Mouse (Mus musculus): ENCODE measurements around the gene Atp6v0c. TPM values are rescaled to one million over a fixed set of nuclear protein-coding genes. Genes with fewer than 3 reads are reported as not detected.

Atp6v0c gene
- polyA plus RNA-seq, 1 experiment = 1,077 TPM

- 0 out of 2 replicates have a peak, but pooled peaks cover 3% of the 10 kb centered on the region for H3K4me1 ChIP-seq (ENCODE audit: control insufficient read depth, insufficient read depth, low read length)
- TF ChIP-seq CTCF (IDR thresholded peaks at IDR 0.05; ENCODE audit: insufficient read depth, low read length) = no peak
- no peak for TF ChIP-seq POLR2A (IDR thresholded peaks at IDR 0.05; ENCODE audit: borderline replicate concordance, extremely low read depth, low read depth, low read length)
- 13% methylated on average over 7 of the region's 7 CpGs for WGBS
- no peak for DNase-seq
- H3K4me3 ChIP-seq (replicated peaks; ENCODE audit: extremely low read depth, low read depth, low read length) = no peak overlapping the region
These were observed 18.1 kb downstream of the Atp6v0c start for GRCm38 (mm10) chr17:24151382-24151781.

- H3K4me1 ChIP-seq (ENCODE audit: control insufficient read depth, insufficient read depth, low read length) = 0 out of 2 replicates have a peak, but pooled peaks cover 3% of the 10 kb centered on the region
- 91% methylated on average over 2 of the region's 2 CpGs for WGBS
- TF ChIP-seq CTCF (IDR thresholded peaks at IDR 0.05; ENCODE audit: insufficient read depth, low read length) = no peak
- no peak for TF ChIP-seq POLR2A (IDR thresholded peaks at IDR 0.05; ENCODE audit: borderline replicate concordance, extremely low read depth, low read depth, low read length)
- DNase-seq = no peak
- H3K4me3 ChIP-seq (replicated peaks; ENCODE audit: extremely low read depth, low read depth, low read length) = no peak within 1 kb of the TSS
These were observed 18.7 kb downstream of the Atp6v0c start, which contains the start of gene Pdpk1 for GRCm38 (mm10) chr17:24150824-24151223. TSS of gene Pdpk1 (minus strand) at chr17:24150924.

- no peak for DNase-seq
- Histone ChIP-seq H3K4me3 (replicated peaks; ENCODE audit: extremely low read depth, low read depth, low read length) (no peak overlapping the region), H3K4me1 (ENCODE audit: control insufficient read depth, insufficient read depth, low read length) (0 out of 2 replicates have a peak, but pooled peaks cover 3% of the 10 kb centered on the region)
- WGBS = 87% methylated on average over 7 of the region's 7 CpGs
- TF ChIP-seq POLR2A (IDR thresholded peaks at IDR 0.05; ENCODE audit: borderline replicate concordance, extremely low read depth, low read depth, low read length) (no peak), CTCF (IDR thresholded peaks at IDR 0.05; ENCODE audit: insufficient read depth, low read length) (no peak)
These were observed 20.1 kb downstream of the Atp6v0c start for GRCm38 (mm10) chr17:24149421-24149820.

- DNase-seq = no peak
- WGBS = 43% methylated on average over 2 of the region's 2 CpGs
- Histone ChIP-seq H3K4me1 (ENCODE audit: control insufficient read depth, insufficient read depth, low read length) (peaks cover 9% of the 10 kb centered on the region), H3K4me3 (replicated peaks; ENCODE audit: extremely low read depth, low read depth, low read length) (no peak overlapping the region)
- TF ChIP-seq CTCF (IDR thresholded peaks at IDR 0.05; ENCODE audit: insufficient read depth, low read length) = no peak
- TF ChIP-seq POLR2A (IDR thresholded peaks at IDR 0.05; ENCODE audit: borderline replicate concordance, extremely low read depth, low read depth, low read length) = no peak
These were observed 26.6 kb downstream of the Atp6v0c start for GRCm38 (mm10) chr17:24142897-24143296.

- under 1% methylated on average over 57 of the region's 57 CpGs for WGBS
- DNase-seq = peak; percentile 95
- no peak for TF ChIP-seq CTCF (IDR thresholded peaks at IDR 0.05; ENCODE audit: insufficient read depth, low read length)
- TF ChIP-seq POLR2A (IDR thresholded peaks at IDR 0.05; ENCODE audit: borderline replicate concordance, extremely low read depth, low read depth, low read length) = peak; percentile 64; the same call in 1 of the 2 replicates
- Histone ChIP-seq H3K4me1 (ENCODE audit: control insufficient read depth, insufficient read depth, low read length) (peaks cover 10% of the 10 kb centered on the region), H3K4me3 (replicated peaks; ENCODE audit: extremely low read depth, low read depth, low read length) (peak overlapping the region; percentile 98)
These were observed 28.0 kb downstream of the Atp6v0c start for GRCm38 (mm10) chr17:24141425-24141920.

GRCm38 (mm10) chr17:24140845-24141424, 28.6 kb downstream of the Atp6v0c start:
- under 1% methylated on average over 28 of the region's 43 CpGs for WGBS
- Histone ChIP-seq H3K4me3 (replicated peaks; ENCODE audit: extremely low read depth, low read depth, low read length) (peak overlapping the region; percentile 90), H3K4me1 (ENCODE audit: control insufficient read depth, insufficient read depth, low read length) (peaks cover 10% of the 10 kb centered on the region)
- no peak for DNase-seq
- TF ChIP-seq CTCF (IDR thresholded peaks at IDR 0.05; ENCODE audit: insufficient read depth, low read length) (no peak), POLR2A (IDR thresholded peaks at IDR 0.05; ENCODE audit: borderline replicate concordance, extremely low read depth, low read depth, low read length) (no peak)

GRCm38 (mm10) chr17:24139968-24140367, 29.5 kb downstream of the Atp6v0c start:
- no peak overlapping the region for H3K4me3 ChIP-seq (replicated peaks; ENCODE audit: extremely low read depth, low read depth, low read length)
- WGBS = 66% methylated on average over 4 of the region's 4 CpGs

GRCm38 (mm10) chr17:24139256-24139655, 30.2 kb downstream of the Atp6v0c start:
- DNase-seq = no peak
- TF ChIP-seq CTCF (IDR thresholded peaks at IDR 0.05; ENCODE audit: insufficient read depth, low read length) (no peak), POLR2A (IDR thresholded peaks at IDR 0.05; ENCODE audit: borderline replicate concordance, extremely low read depth, low read depth, low read length) (no peak)
- no peak overlapping the region for H3K4me3 ChIP-seq (replicated peaks; ENCODE audit: extremely low read depth, low read depth, low read length)
- H3K4me1 ChIP-seq (ENCODE audit: control insufficient read depth, insufficient read depth, low read length) = peaks cover 11% of the 10 kb centered on the region
- WGBS = 61% methylated on average over 3 of the region's 3 CpGs

More at GRCm38 (mm10) chr17:24139968-24140367, 29.5 kb downstream of the Atp6v0c start:
- peaks cover 10% of the 10 kb centered on the region for H3K4me1 ChIP-seq (ENCODE audit: control insufficient read depth, insufficient read depth, low read length)
- TF ChIP-seq POLR2A (IDR thresholded peaks at IDR 0.05; ENCODE audit: borderline replicate concordance, extremely low read depth, low read depth, low read length) = no peak
- no peak for TF ChIP-seq CTCF (IDR thresholded peaks at IDR 0.05; ENCODE audit: insufficient read depth, low read length)
- DNase-seq = no peak

- DNase-seq = no peak
- Histone ChIP-seq H3K4me1 (ENCODE audit: control insufficient read depth, insufficient read depth, low read length) (peaks cover 18% of the 10 kb centered on the region), H3K4me3 (replicated peaks; ENCODE audit: extremely low read depth, low read depth, low read length) (no peak overlapping the region)
- 42% methylated on average over 2 of the region's 2 CpGs for WGBS
- TF ChIP-seq POLR2A (IDR thresholded peaks at IDR 0.05; ENCODE audit: borderline replicate concordance, extremely low read depth, low read depth, low read length) (no peak), CTCF (IDR thresholded peaks at IDR 0.05; ENCODE audit: insufficient read depth, low read length) (no peak)
These were observed 32.1 kb downstream of the Atp6v0c start for GRCm38 (mm10) chr17:24137226-24137880.

Data from lung, adult 2 months (tissue).